Mouse (Mus musculus) WW6 (cell line): ENCODE results near the gene Vmn1r29.
"Not testable (repeated sequence)": the region's sequence is repeated elsewhere in the genome, so short reads cannot be mapped to it uniquely, and the experiment has no call there.

Experiments used
- DNase-seq: peaks from one replicate; pipeline ENCODE4 v3.0.0-alpha.2; 2013; ENCODE audit warnings: low read depth, low spot score

The Vmn1r29 gene

DNA sequence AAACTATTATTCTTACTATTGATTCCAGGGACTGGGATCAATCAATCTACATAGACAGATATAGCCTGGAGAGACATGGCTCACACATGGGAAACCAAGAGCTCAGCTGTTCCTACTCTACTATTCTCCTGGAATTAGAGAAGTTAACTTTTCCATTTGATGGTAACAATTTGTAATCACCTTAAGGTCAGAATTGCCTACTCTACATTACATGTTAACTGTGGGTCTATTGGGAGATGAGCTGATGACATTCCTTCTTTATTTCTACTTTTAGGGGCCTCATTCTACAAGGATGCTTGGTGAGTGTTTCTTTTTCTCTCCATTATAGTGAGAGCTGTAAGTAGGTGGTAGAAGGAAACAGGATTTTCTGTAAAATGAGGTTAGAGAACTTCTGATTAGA is at the start of gene Vmn1r29:
Gene Vmn1r29 (plus strand): TSS at position 301 of the 400 bp plus-strand sequence.
- no peak for DNase-seq

DNA sequence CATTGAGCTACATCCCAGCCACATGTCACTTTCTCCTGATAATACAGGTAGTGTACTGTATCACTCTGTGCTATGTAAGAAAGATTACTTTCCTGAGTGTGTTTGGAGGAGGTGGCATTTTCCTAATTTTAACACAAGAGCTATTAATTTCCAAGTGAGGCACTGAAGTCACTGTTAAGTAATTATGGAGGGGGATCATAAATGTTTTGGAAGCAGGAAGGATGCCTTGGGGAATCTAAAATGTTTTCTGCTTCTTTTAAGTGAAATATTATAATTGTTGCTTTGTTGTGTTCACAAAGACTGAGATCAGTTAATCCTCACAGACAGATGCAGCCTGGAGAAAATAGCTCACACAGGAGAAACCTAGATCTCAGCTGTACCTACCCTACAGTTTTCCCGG is 39.6 kb upstream of the Vmn1r29 start, which contains the start of gene Vmn1r28:
Gene Vmn1r28 (plus strand): TSS at position 301 of the 400 bp plus-strand sequence.
- DNase-seq = no peak

DNA sequence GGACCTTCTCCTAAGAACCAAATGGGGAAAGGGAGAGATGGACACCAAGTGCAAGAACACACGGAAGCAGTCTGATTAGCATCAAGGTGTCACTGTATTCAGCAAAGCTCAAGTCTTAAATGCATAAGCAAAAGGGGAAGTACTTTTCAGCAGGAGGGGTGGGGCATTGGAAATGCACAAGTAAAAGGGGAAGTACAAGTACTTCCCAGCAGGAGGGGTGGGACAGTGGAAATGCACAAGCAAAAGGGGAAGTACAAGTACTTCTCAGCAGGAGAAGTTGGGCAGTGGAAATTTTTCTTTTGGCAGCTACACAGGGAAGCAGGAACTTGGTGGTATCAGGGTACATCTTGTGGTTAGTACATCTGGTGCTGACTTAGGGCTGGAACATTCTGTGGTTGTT is 21.7 kb upstream of the Vmn1r29 start:
- DNase-seq = not testable (repeated sequence)

DNA sequence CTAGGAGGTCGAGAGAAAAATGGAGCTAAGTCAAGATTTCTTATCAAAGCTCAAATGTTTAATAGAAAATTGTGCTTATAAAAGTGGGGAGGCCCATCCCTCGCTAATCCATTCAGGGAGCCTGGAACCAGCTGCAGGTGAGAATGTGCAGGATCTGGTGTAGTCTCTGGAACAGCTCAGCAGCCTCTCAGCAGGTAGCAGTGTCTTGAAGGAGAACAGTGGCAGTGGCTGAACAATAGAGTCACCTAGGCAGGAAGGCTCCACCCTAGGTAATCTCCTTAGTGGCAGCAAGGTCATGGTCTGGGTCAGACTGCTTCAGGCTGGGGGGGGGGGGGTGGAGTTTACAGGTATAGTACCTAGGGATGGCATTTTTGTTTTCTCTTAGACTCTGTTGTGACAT is 9.1 kb upstream of the Vmn1r29 start:
- no peak for DNase-seq

DNA sequence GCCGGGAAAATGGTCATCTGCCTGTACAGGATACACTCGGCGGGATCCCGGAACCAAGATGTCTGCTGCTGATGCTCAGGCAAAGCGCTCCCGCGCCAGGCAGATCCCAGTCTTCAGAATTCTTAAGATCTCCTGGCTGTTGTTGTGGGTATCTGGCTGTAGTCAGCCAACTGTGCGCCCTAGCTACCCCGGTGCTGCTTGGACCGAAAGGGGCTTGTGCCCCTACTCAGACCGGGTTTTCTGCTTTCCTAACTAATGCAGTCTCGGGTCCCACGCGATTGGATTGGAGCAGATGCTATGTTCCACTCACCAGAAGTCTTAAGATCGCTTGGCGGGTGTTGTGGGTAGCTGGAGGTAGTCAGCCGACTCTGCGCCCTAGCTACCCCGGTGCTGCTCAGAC is 2.8 kb upstream of the Vmn1r29 start:
- not testable (repeated sequence) for DNase-seq

DNA sequence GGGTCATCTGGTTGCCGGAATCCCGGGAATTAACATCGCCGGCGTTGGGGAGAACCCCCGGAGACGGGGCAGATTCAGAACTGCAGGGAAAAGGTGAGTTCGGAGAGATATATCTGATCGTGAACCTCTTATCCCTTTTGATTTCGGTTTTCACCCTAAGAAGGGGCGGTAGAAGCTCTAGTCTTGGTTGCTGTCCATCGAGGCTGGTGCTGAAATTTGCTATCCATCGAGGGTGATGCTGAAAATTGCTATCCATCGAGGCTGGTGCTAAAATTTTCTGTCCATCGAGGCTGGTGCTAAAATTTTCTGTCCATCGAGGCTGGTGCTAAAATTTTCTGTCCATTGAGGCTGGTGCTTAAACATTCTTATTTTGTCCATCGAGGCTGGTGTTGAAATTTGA is 29.3 kb downstream of the Vmn1r29 start:
- DNase-seq = not testable (repeated sequence)
